Mouse (Mus musculus) brown adipose tissue, adult 24 weeks (tissue): ENCODE results near the gene Cyp2a5. TPM values are rescaled to one million over a fixed set of nuclear protein-coding genes. Genes with fewer than 3 reads are reported as not detected.
"Not testable (repeated sequence)": the region's sequence is repeated elsewhere in the genome, so short reads cannot be mapped to it uniquely, and the experiment has no call there.

Experiments
- H3K27ac ChIP-seq: fragments of 200-500 bp; replicated peaks from 2 replicates; pipeline ENCODE4 v1.5.1; 2012; ENCODE audit warnings: low read depth, mild to moderate bottlenecking, low read length
- H3K4me1 ChIP-seq: fragments of 200-500 bp; 2 replicates; pipeline ENCODE4 v1.6.1; 2012; ENCODE audit warnings: low read length, mixed read lengths; ENCODE audit not compliant: control insufficient read depth, insufficient read depth, insufficient read length
- H3K4me3 ChIP-seq: fragments of 200-500 bp; 2 replicates; pipeline ENCODE4 v1.5.1; 2012; ENCODE audit warnings: low read depth, mild to moderate bottlenecking, low read length, moderate library complexity; ENCODE audit not compliant: insufficient read depth
- polyA plus RNA-seq: library from polyadenylated mRNA; stranded (reverse); fragments of >200 nt; gene quantifications from 2 replicates; pipeline ENCODE4 v1.2.4, GENCODE M21; 2012; ENCODE audit not compliant: missing spikeins, insufficient read depth, insufficient read length

Gene Cyp2a5
- 4.8 TPM in 1 of 2 replicates, not detected in the other for polyA plus RNA-seq

DNA sequence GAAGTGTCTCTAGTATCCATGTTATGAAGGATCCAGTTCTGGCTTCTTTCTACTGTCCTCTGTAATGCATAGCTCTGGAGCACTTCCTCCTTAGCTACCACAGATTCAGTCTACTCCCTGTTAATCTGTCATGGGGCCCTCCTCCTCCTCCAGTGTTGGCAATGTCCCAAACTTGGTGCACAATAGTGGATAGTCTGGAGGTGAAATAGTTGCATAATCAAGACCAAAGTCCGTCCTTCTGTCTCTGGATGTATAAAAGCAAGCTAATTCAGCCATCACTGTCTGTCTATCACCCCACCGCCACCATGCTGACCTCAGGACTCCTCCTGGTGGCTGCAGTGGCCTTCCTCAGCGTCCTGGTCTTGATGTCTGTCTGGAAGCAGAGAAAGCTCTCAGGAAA, at the start of gene Cyp2a5:
Gene Cyp2a5, plus strand, starts transcription at position 247 of the 400 bp plus-strand sequence.
- not testable (repeated sequence) for H3K4me1 ChIP-seq, H3K27ac ChIP-seq, H3K4me3 ChIP-seq

DNA sequence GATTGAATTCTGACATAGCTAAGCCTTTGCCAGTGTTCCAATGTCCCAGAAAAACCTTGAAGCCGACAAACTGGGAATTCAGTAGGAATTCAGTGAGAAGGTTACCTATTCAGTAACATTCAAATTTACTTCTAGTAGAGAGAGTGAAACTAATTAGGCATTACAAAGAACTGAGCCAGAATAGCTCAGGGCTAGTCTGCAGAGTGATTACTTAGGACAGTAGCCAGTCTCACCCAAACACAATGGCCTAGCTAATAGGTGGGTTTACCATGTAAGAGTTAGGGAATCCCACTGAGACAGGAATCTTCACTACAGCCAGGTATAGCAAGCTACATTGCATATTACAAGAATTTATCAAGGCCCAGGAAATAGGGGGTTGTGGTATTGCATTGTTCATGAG, 49.1 kb upstream of the Cyp2a5 start:
- H3K4me3 ChIP-seq, H3K4me1 ChIP-seq, H3K27ac ChIP-seq: not testable (repeated sequence)

DNA sequence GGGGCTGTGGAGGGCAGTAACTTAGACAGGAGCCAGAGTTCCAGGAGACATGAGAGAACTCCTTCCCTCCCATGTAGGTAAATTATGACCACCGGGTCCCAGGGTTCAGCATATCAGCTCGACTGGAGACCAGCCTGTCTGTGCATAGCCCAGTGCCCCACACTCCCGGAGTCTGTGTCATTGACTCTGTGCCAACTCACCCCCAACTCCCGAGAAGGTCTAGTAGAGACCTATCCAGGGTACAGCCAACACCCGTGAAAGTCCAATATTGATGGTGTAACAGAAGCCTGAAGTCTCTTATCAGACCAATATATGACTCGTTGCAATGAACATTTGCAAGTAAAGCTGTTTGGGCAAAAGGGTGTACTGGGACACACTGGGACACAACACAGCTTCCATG, 45.1 kb upstream of the Cyp2a5 start:
- Histone ChIP-seq H3K27ac (no peak overlapping the region), H3K4me3 (no peak overlapping the region), H3K4me1 (no peaks in the 10 kb centered on the region)

DNA sequence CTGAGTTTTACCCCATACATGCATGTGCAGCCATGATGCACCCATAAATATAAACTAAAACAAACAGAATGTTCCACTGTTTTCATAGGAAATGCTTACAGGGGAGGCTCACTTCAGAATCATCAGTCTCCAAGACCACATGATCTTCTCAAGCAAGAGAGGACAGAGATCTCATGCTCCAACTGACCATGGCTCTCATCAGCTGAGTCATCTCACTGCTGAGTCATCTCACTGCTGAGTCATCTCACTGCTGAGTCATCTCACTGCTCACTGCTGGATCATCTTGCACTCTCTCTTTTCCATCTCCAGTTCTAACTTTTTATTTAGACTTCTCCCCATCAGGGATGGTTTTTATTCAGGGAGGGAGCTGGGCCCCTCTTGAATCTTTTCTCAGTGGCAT, 35.0 kb upstream of the Cyp2a5 start:
- no peaks in the 10 kb centered on the region for H3K4me1 ChIP-seq
- no peak overlapping the region for H3K27ac ChIP-seq
- no peak overlapping the region for H3K4me3 ChIP-seq

DNA sequence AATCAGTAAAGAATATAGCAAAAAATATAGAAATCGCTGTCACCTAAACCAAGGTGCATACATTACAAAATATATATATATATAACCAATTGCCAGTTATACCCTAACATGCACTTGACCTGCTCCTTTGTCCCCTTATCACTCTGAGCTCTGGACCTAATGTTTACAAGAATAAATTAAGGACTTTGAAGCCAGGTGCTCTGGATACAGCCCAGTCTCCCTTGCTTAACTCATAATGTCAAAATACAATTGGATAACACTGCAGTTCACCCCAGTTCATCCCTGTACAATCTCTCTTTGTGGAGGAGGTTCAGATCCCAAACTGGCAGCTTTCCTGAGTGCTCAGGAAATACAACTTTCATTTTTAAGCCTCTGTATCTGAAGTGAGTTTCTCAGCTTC, 34.1 kb upstream of the Cyp2a5 start:
- Histone ChIP-seq H3K4me3 (no peak overlapping the region), H3K27ac (no peak overlapping the region), H3K4me1 (no peaks in the 10 kb centered on the region)

DNA sequence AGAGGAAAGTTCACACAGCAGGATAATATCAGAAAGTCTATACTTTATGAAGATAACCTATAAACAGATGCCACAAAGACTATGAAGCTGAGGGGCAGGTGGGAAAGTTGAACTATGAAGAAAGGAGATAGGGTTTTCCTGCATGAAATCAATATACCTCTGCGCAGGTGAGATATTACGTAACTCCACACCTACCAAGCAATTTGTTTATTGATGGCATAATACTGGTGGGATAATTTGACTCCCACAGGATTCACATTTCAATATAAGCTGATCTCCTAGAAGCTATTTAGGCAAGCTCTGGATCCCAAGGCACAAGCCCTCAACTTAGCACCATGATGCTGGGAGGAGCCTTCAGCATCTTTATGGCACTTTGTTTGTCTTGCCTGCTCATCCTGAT, 26.5 kb upstream of the Cyp2a5 start, which contains the start of gene Cyp2g1:
Gene Cyp2g1, plus strand, starts transcription at position 301 of the 400 bp plus-strand sequence.
- H3K4me3 ChIP-seq: no peak within 1 kb of the TSS
- H3K27ac ChIP-seq: no peak within 1 kb of the TSS
- no peaks in the 10 kb centered on the region for H3K4me1 ChIP-seq

DNA sequence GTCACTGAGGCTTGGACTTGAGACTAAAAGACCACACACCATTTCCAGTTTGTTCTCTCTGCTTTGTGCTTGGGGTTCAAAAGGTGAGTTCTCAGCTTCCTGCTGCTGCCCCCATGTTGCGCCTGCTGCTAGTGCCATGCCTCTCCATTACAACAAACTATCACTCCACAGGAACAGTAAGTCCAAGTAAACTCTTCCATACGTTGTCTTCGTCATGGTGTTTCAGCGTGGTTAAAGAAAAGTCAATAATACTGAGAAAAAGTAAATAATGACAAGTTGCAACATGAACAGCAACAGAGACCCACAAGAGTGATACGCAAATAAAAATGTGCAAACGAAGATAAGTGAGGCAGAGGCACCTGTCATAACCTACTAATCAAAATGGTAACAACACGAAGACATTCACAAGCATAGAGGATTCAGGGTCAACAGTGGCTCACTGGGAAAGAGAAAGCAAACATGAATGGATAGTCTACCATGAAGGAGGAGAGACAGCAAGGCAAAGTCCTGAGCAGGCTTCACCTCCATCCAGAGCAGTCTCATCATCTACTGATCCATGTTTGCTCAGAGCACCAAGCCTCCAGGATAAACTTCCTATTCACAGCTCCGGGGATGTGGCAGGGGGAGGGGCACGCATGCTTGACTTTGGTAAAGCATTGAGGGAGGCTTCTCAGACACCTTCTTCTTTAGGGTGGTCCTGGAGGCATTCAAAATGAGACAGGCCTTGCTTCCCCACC, 3.4 kb upstream of the Cyp2a5 start:
- not testable (repeated sequence) for H3K27ac ChIP-seq, H3K4me1 ChIP-seq, H3K4me3 ChIP-seq

DNA sequence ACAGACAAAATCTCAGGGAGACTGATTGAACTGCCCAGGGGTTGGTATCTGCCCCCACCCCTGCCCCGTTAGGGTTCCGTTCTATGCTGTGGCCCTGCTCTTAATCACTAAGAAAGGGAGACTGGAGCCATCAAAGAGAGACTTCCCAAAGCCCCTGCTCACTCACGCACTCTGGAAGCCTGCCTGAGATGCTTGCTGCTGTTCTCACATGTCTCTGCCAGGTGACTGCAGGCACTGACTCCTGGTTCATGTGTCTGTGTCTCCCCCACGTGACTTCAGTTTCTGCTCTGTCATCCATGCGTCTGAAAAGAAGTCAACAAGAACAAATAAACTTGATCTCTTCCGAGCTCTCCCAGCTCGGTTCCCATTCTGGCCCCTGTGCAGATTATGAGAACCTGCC, 2.4 kb upstream of the Cyp2a5 start:
- not testable (repeated sequence) for H3K4me3 ChIP-seq, H3K27ac ChIP-seq, H3K4me1 ChIP-seq

DNA sequence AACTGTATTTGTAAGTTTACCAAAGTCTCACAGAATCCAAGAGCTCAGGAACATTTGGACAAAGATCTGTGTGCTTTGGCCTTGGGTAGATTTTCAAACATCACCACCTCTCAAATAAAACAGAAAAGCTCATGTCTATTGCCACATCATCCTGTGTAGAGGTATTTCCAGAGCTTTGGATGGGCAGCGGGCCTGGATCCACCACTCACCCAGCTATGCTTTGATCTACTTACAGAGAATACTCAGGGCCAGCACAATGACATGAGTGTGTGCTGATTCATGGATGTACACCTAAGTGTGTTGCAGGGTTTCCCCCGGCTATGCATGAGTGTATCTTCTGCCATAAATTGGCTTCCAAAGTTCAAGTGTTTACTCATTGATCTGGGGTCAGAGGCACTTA, 8.3 kb downstream of the Cyp2a5 start:
- not testable (repeated sequence) for H3K4me1 ChIP-seq, H3K4me3 ChIP-seq, H3K27ac ChIP-seq

DNA sequence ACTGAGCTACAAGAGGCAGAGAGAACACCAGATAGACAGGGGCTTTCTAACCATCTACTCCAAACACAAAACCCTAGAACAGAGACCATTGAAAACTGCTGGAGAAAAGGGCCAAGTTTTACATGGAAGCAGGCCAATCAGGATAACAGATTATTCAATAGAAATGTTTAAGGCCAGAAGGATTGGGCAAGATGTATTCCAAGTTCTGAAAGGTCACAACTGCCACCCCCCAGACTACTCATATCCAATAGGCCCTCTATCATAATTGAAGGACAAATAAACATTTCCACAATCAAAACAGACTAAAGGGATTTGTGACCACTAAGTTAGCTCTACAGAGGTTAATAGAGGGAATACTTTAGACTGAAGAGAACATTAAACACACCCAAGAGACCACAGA, 15.0 kb downstream of the Cyp2a5 start:
- H3K27ac ChIP-seq, H3K4me1 ChIP-seq, H3K4me3 ChIP-seq: not testable (repeated sequence)

DNA sequence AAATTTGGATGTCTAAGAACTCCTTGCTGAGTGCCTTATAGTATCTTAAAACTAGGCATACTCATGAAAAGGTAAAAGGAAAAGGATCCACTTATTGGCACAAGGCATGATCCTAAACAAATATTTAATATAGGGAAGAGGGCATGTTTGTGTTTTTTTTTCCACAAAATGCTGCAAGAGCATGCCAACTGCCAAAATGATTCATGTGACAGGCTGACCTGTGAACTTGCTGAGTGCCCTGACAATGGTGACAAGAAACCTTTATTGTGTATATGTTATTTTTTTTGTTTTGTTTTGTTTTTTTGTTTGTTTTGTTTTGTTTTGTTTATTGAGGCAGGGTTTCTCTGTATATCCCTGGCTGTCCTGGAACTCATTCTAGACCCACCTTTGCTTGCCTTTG, 43.5 kb downstream of the Cyp2a5 start:
- H3K4me3 ChIP-seq, H3K4me1 ChIP-seq, H3K27ac ChIP-seq: not testable (repeated sequence)

DNA sequence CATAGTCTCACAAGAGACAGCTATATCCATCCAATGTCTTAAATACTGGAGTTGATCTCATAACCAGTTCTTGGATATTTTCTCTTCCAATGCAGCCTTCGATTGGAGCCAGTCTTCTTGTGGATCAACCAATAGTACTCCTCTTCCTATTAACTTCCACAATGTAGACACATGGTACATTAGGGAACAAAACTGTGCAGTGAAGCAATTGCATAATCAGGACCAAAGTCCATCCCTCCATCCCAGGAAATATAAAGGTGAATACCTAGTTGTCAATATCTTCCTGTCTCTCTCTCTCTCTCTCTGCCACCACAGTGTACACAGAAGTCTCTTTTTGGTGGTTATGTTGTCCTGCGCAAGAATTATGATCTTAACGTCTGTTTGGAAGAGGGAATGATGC, 45.5 kb downstream of the Cyp2a5 start:
- not testable (repeated sequence) for H3K27ac ChIP-seq, H3K4me1 ChIP-seq, H3K4me3 ChIP-seq

Other genes starting within 250 kb of the Cyp2a5 start
- gene Vmn1r185, start 216.8 kb upstream of the Cyp2a5 start, polyA plus RNA-seq: not detected in 2 replicates
- not detected in 2 replicates for gene Cyp2b23, start 148.9 kb upstream of the Cyp2a5 start, polyA plus RNA-seq
- not detected in 2 replicates for gene Cyp2b19, start 78.2 kb upstream of the Cyp2a5 start, polyA plus RNA-seq
- gene Cyp2g1, start 26.4 kb upstream of the Cyp2a5 start, polyA plus RNA-seq: not detected in 2 replicates
- gene Cyp2a22, start 104.1 kb downstream of the Cyp2a5 start, polyA plus RNA-seq: not detected in 2 replicates
- 1.0 TPM in 1 of 2 replicates, not detected in the other for gene Cyp2a12, start 193.8 kb downstream of the Cyp2a5 start, polyA plus RNA-seq